Mouse (Mus musculus) forebrain, embryonic 10.5 days (tissue): ENCODE measurements at regions not wholly inside any gene's neighbourhood (a gene's known extent, or its start where the extent isn't known, plus 50 kb on each side); places are given as distances from the start of the nearest gene placed in this dataset.

Experiments
- DNase-seq: peaks from one replicate; pipeline ENCODE4 v3.0.0-alpha.2; 2017; ENCODE audit warnings: low spot score; ENCODE audit errors: extremely low spot score
- H3K27ac ChIP-seq: fragments of 300-500 bp; sonication (generic); 2 replicates; pipeline ENCODE4 v1.5.1; 2016; ENCODE audit warnings: mild to moderate bottlenecking
- H3K27me3 ChIP-seq: fragments of 300-500 bp; sonication (generic); 2 replicates; pipeline ENCODE4 v1.6.1; 2016; ENCODE audit warnings: mild to moderate bottlenecking; ENCODE audit not compliant: poor library complexity, severe bottlenecking
- H3K36me3 ChIP-seq: fragments of 300-500 bp; sonication (generic); replicated peaks from 2 replicates; pipeline ENCODE4 v1.6.1; 2016; ENCODE audit warnings: mild to moderate bottlenecking, moderate library complexity
- H3K4me1 ChIP-seq: fragments of 300-500 bp; sonication (generic); 2 replicates; pipeline ENCODE4 v1.6.1; 2016
- H3K4me3 ChIP-seq: fragments of 300-500 bp; sonication (generic); 2 replicates; pipeline ENCODE4 v1.5.1; 2016; ENCODE audit warnings: mild to moderate bottlenecking, moderate library complexity
- H3K9me3 ChIP-seq: fragments of 300-500 bp; sonication (generic); 2 replicates; pipeline ENCODE4 v1.6.1; 2016; ENCODE audit warnings: mild to moderate bottlenecking, moderate library complexity
- WGBS: fragments of 180-500 bp; shearing (Covaris S2); methylation state at CpG from one replicate; pipeline ENCODE4 v1.1.7; 2016; 5-methylcytosine and 5-hydroxymethylcytosine counted together

GRCm38 (mm10) chr13:99608591-99608990 lies 92.3 kb upstream of the Map1b start:
- H3K36me3 ChIP-seq: no peaks in the 10 kb centered on the region
- no peak for DNase-seq
- peaks cover 41% of the 10 kb centered on the region for H3K4me1 ChIP-seq
- H3K9me3 ChIP-seq: no peaks in the 10 kb centered on the region; the same call in 1 of the 2 replicates
- no peak overlapping the region for H3K4me3 ChIP-seq
- WGBS: 46% methylated on average over 5 of the region's 5 CpGs
- H3K27ac ChIP-seq: peak overlapping the region; percentile 84
- H3K27me3 ChIP-seq: no peaks in the 10 kb centered on the region

DNA sequence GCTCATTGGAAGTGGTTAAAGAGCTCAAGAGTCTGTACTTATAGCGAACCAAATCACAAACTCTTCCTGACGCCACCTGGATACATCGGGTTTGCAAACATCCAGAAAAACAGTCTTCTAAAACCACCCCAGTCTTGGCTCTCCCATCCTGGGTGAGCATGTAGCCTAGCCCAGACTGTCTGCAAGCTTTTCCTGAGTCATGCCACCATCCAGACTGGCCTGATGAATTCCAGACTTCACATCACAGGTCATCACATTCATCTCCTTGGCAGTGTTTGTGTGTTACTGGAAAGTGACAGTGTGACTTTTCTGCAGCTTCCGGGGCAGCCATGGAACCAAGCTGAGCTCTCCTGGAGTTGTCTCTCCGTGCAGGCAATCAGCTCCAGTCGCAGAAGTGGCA lies 90.9 kb upstream of the Map1b start:
- H3K4me1 ChIP-seq: peaks cover 34% of the 10 kb centered on the region
- H3K27me3 ChIP-seq: no peaks in the 10 kb centered on the region
- H3K27ac ChIP-seq: no peak overlapping the region
- H3K4me3 ChIP-seq: no peak overlapping the region
- no peaks in the 10 kb centered on the region for H3K36me3 ChIP-seq
- 94% methylated on average over 6 of the region's 6 CpGs for WGBS
- no peak for DNase-seq
- peaks cover 4% of the 10 kb centered on the region for H3K9me3 ChIP-seq

GRCm38 (mm10) chr13:99606606-99606990 lies 90.3 kb upstream of the Map1b start:
- DNase-seq: no peak
- H3K9me3 ChIP-seq: peaks cover 4% of the 10 kb centered on the region
- no peak overlapping the region for H3K27ac ChIP-seq
- H3K36me3 ChIP-seq: no peaks in the 10 kb centered on the region
- no peaks in the 10 kb centered on the region for H3K27me3 ChIP-seq
- WGBS: 72% methylated on average over 1 of the region's 1 CpGs
- no peak overlapping the region for H3K4me3 ChIP-seq
- peaks cover 34% of the 10 kb centered on the region for H3K4me1 ChIP-seq

DNA sequence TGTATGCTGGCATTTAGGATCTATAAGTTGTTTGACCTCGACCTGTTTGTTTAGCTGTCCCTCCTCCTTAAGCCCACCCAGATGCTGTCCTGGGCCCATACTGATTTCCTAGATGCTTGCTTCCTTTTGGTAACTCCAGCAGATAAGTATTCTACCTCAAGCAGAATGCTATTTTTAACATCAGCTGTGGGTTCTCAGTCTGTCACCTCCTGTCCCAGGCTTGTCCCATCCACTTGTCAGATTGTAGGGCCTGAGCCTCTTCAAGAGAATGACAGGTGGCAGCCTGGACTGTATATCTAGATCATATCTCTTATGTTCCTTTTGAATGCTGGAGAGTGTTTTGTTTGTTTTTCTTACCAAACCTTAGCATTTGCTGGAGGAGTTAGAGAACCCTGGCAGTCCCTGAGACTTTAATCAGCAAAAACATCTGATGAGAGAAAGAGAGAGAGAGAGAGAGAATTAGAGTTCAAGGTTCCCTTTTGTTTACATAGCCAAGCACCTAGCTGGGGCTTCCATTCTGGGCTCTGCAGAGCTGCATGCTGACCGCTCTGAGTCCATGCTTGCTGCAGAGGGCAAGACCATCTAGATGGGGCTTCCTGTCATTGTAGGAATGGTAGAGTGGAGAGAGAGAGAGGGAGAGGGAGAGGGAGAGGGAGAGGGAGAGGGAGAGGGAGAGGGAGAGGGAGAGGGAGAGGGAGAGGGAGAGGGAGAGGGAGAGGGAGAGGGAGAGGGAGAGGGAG lies 89.7 kb upstream of the Map1b start:
- no peaks in the 10 kb centered on the region for H3K27me3 ChIP-seq
- H3K4me3 ChIP-seq: no peak overlapping the region
- peaks cover 34% of the 10 kb centered on the region for H3K4me1 ChIP-seq
- DNase-seq: no peak
- peaks cover 4% of the 10 kb centered on the region for H3K9me3 ChIP-seq
- no peaks in the 10 kb centered on the region for H3K36me3 ChIP-seq
- WGBS: 86% methylated on average over 2 of the region's 2 CpGs
- no peak overlapping the region for H3K27ac ChIP-seq

GRCm38 (mm10) chr13:99597891-99598290 lies 81.6 kb upstream of the Map1b start:
- H3K9me3 ChIP-seq: no peaks in the 10 kb centered on the region
- no peaks in the 10 kb centered on the region for H3K36me3 ChIP-seq
- H3K27me3 ChIP-seq: peaks cover 8% of the 10 kb centered on the region; the same call in 1 of the 2 replicates
- no peak for DNase-seq
- H3K27ac ChIP-seq: no peak overlapping the region
- H3K4me1 ChIP-seq: peaks cover 18% of the 10 kb centered on the region
- WGBS: 85% methylated on average over 2 of the region's 2 CpGs
- no peak overlapping the region for H3K4me3 ChIP-seq

DNA sequence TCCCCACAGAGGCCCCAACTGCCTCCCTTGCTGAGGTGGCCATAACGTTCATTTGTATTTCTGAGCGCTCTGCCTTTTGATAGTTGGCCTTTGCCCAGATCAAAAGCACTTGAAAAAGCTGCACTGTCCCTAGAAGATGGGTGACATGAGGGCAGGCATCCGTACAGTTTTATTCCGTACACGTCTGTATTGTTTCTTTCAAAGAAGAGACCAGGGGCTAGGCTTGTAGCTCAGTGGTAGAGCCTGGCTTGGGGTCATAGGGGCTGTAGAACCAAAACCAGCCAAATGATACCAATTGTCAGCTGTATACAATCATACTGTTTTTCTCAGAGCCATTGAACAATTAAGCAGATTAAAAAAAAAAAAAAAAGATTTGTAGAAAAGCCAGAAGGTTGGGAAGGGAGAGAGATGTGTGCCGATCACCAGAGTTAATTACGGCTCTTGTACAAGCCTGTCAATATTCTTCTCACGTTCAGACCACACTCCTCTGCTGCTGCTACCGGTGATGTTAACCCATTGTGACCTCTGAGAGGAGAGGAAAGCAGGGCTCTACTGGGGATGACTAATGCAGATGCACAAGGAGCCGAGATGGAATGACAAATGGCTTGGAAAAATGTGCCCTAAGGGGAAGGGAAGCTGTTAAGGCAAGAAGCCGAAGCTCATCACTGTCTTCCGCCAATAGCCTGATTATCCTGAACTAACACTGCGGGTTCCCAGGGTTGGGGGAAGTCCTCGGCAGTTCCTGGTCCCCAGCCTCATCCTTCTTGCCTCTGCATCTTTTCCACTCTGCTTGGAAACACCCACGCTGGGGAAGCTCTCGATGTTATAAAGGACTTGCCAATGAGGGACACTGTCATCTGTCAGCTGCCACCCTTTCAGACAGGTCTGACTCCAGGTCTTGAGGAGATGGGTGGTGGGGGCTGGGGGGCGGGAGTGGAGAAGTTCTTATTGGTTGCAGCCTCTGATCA lies 77.8 kb upstream of the Map1b start:
- peaks cover 12% of the 10 kb centered on the region; the same call in 1 of the 2 replicates for H3K27me3 ChIP-seq
- WGBS: 49% methylated on average over 17 of the region's 17 CpGs
- H3K36me3 ChIP-seq: no peaks in the 10 kb centered on the region
- no peak for DNase-seq
- no peak overlapping the region for H3K4me3 ChIP-seq
- peak overlapping the region; percentile 32; the same call in 1 of the 2 replicates for H3K27ac ChIP-seq
- no peaks in the 10 kb centered on the region for H3K9me3 ChIP-seq
- H3K4me1 ChIP-seq: peaks cover 23% of the 10 kb centered on the region

DNA sequence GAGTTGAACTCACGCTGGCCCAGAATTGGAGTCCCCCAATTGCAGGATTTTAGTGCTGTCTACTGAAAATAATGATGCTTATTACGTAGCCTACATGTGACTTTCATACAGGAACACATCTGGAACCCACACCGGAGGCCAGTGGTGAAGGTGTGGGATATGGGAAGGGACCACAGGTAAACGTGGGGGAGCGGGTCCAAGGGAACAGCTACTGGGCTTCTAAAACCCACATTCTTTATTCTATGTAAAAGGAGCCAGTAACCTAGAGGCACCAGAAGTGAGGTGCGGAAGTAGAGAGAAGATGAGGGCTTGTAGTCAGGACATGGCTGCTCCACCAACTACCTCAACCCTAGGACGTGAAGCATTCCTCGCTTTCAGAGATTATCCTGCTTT lies 76.9 kb upstream of the Map1b start:
- Histone ChIP-seq H3K27me3 (peaks cover 12% of the 10 kb centered on the region; the same call in 1 of the 2 replicates), H3K36me3 (no peaks in the 10 kb centered on the region), H3K4me3 (no peak overlapping the region), H3K27ac (no peak overlapping the region), H3K9me3 (no peaks in the 10 kb centered on the region), H3K4me1 (peaks cover 23% of the 10 kb centered on the region)
- DNase-seq: no peak
- WGBS: 45% methylated on average over 8 of the region's 8 CpGs

DNA sequence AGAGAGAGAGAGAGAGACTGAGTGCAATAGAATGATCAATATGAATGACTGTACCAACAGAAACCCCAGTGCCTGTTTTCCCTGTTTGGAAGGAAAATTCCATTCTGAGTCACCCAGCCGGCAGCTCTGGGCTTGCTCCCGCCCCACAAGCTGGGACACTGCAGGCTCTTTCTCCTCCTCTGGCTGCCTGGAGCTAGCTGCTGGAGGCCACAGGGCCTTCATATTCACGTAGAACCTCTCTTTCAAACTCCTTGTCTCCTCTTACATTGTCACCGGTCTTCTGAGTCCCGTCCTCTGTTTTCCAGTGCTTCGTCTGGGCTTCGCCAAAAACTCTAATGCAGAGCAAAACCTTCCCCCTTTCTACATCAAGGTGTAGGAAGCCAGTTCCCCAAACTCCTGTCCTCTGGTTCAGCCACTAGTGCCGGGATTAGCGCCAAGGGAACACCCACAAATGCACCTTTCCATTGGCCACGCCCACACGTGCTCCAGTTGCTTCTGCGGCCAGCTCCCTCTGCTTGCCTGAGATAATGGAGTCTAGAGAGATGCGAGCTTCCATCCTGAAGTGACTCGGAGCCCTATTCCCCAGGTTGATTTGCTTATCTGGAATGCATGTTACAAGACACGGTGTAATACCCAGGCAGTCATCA lies 76.4 kb upstream of the Map1b start:
- 12% methylated on average over 15 of the region's 15 CpGs for WGBS
- Histone ChIP-seq H3K36me3 (no peaks in the 10 kb centered on the region), H3K27ac (no peak overlapping the region; the same call in 1 of the 2 replicates), H3K27me3 (peaks cover 12% of the 10 kb centered on the region; the same call in 1 of the 2 replicates), H3K9me3 (no peaks in the 10 kb centered on the region), H3K4me1 (peaks cover 23% of the 10 kb centered on the region), H3K4me3 (peak overlapping the region; percentile 22)
- no peak for DNase-seq

- Histone ChIP-seq H3K4me3 (no peak overlapping the region), H3K36me3 (no peaks in the 10 kb centered on the region), H3K4me1 (peaks cover 16% of the 10 kb centered on the region), H3K27me3 (peaks cover 12% of the 10 kb centered on the region; the same call in 1 of the 2 replicates), H3K27ac (no peak overlapping the region), H3K9me3 (no peaks in the 10 kb centered on the region)
- WGBS: 93% methylated on average over 8 of the region's 8 CpGs
- no peak for DNase-seq
Observed at GRCm38 (mm10) chr13:99588646-99589045, 72.3 kb upstream of the Map1b start.

GRCm38 (mm10) chr13:99583841-99584240 lies 67.5 kb upstream of the Map1b start:
- H3K27ac ChIP-seq: no peak overlapping the region
- H3K27me3 ChIP-seq: no peaks in the 10 kb centered on the region
- WGBS: 61% methylated on average over 3 of the region's 3 CpGs
- DNase-seq: no peak
- no peaks in the 10 kb centered on the region for H3K9me3 ChIP-seq
- no peaks in the 10 kb centered on the region for H3K36me3 ChIP-seq
- H3K4me3 ChIP-seq: no peak overlapping the region
- H3K4me1 ChIP-seq: peaks cover 11% of the 10 kb centered on the region; the same call in 1 of the 2 replicates

GRCm38 (mm10) chr13:99580296-99580695 lies 64.0 kb upstream of the Map1b start:
- H3K4me1 ChIP-seq: peaks cover 11% of the 10 kb centered on the region; the same call in 1 of the 2 replicates
- no peaks in the 10 kb centered on the region for H3K27me3 ChIP-seq
- H3K9me3 ChIP-seq: peaks cover 3% of the 10 kb centered on the region; the same call in 1 of the 2 replicates
- DNase-seq: no peak
- 88% methylated on average over 5 of the region's 5 CpGs for WGBS
- no peak overlapping the region for H3K4me3 ChIP-seq
- H3K27ac ChIP-seq: no peak overlapping the region
- H3K36me3 ChIP-seq: no peaks in the 10 kb centered on the region

- H3K4me1 ChIP-seq: peaks cover 15% of the 10 kb centered on the region; the same call in 1 of the 2 replicates
- 0 out of 2 replicates have a peak overlapping the region, but pooled peaks have one; percentile 4 for H3K27ac ChIP-seq
- WGBS: 82% methylated on average over 8 of the region's 8 CpGs
- no peaks in the 10 kb centered on the region for H3K27me3 ChIP-seq
- no peak for DNase-seq
- peaks cover 3% of the 10 kb centered on the region; the same call in 1 of the 2 replicates for H3K9me3 ChIP-seq
- no peaks in the 10 kb centered on the region for H3K36me3 ChIP-seq
- H3K4me3 ChIP-seq: no peak overlapping the region
Observed at GRCm38 (mm10) chr13:99579596-99580175, 63.3 kb upstream of the Map1b start.
